Mouse (Mus musculus) olfactory bulb, adult 2 months (tissue): Measurements from ENCODE around the gene Grhl3.

Source experiments
- CTCF ChIP-seq: fragments of 200-500 bp; IDR thresholded peaks from 2 replicates; pipeline ENCODE4 v1.5.1; 2012; ENCODE audit warnings: low read depth, mild to moderate bottlenecking, low read length, moderate library complexity; ENCODE audit not compliant: insufficient read depth
- POLR2A ChIP-seq: fragments of 200-500 bp; IDR thresholded peaks from 2 replicates; pipeline ENCODE4 v1.6.1; 2012; ENCODE audit warnings: mild to moderate bottlenecking, low read depth, low read length, moderate library complexity; ENCODE audit not compliant: insufficient read depth

DNA sequence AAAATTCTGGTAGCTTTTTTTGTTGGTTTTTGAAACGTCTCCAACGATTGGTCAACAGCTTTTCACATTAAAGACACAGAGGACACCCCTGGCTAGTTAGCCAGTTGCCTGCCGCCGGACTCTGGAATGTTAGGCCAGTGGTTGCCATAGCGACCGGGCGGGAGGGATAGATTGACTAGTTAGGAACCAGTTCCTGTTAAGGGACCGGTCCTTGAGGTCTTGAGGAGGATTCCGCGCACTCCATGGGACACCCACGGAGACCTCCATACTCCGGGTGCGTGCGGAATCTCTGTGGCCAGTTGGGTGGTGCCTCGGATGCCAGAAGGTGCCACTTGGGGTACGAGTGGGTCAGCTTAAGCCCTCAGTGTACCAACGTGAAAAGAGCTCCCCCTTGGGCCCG is 77.6 kb downstream of the Grhl3 start:
- no peak for TF ChIP-seq CTCF
- TF ChIP-seq POLR2A: no peak
